In the genomic region with DNA sequence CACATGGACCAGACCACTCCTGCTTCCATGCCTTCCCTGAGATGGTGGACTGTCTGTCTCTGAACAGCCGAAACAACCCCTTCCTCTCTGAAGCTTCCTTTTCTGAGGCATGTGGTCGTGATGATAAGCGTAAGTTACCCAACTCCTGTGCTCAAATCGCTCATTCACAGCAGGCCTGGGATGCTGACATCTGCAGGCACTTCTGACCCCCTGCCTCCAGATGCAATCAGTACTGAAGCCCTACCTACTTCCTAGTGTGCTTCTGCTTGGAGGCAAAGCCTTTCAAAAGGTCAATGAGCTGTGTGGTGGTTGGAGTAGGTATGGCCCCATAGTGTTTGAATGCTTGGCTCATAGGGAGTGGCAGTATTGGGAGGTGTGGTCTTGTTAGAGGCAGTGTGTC, we compare ENCODE assay signal across 20 mouse cellular contexts.
"Had no signal": no experiment of that assay in that cellular context is flagged by ENCODE, and none has a peak within 500 bp of the region (broad histone marks: within the 10 kb centered on the region; RNA-seq: fewer than 3 reads in every experiment).

No protein-coding gene starts in this region.

- DNase-seq: kidney, adult 18-20 months; kidney, postnatal 4 days; lung, adult 18-20 months; lung, postnatal 10 days; lung, postnatal 36 days; midbrain, embryonic 14.5 days; right cerebral cortex, adult 18-20 months; right cerebral cortex, postnatal 14 days; right cerebral cortex, postnatal 4 days; thymus, postnatal 25 days had no signal

- ATAC-seq: inflammation-experienced regulatory T-cells, adult 6 months; intestine, embryonic 16.5 days had no signal

- H3K27ac ChIP-seq: kidney, postnatal 0 days; limb, embryonic 10.5 days; limb, embryonic 13.5 days; lung, embryonic 15.5 days; neural tube, embryonic 12.5 days; neural tube, embryonic 15.5 days; stomach, postnatal 0 days had no signal

- H3K36me3 ChIP-seq: limb, embryonic 10.5 days; limb, embryonic 13.5 days; lung, embryonic 15.5 days; neural tube, embryonic 12.5 days; neural tube, embryonic 15.5 days had no signal

- H3K4me1 ChIP-seq: limb, embryonic 10.5 days; limb, embryonic 13.5 days; lung, embryonic 15.5 days had no signal

- H3K9ac ChIP-seq: limb, embryonic 13.5 days; lung, embryonic 15.5 days; neural tube, embryonic 12.5 days; neural tube, embryonic 15.5 days had no signal

- H3K4me3 ChIP-seq: limb, embryonic 10.5 days; limb, embryonic 13.5 days; lung, embryonic 15.5 days; neural tube, embryonic 12.5 days; neural tube, embryonic 15.5 days had no signal

- H3K4me2 ChIP-seq: limb, embryonic 13.5 days; lung, embryonic 15.5 days; midbrain, embryonic 11.5 days; neural tube, embryonic 12.5 days; neural tube, embryonic 15.5 days had no signal

- H3K9me3 ChIP-seq: limb, embryonic 10.5 days; limb, embryonic 13.5 days; lung, embryonic 15.5 days had no signal
